Mouse (Mus musculus): ENCODE measurements around the gene Cela2a.

Cela2a gene

GRCm38 (mm10) chr4:141766668-141767352, 59.1 kb downstream of the Cela2a start:
- DNase-seq (ENCODE audit: low read depth, low spot score) = no peak

DNA sequence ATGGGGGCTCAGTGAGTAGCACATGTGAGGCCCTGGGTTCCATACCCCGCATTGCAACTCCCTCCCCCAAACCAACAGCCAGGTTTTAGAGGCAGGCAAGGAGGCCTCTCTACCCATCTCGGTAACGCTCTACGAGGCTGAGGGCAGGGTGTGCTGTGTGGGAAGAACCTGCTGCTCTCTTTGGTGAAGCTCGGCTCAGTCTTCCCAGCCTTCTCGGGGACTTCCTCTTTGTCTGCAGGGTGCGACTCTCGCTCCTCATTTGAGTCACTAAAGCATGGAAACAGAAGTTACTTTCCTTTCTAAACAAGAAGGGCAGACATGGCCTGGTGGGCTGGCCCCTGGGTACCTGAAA, 59.7 kb downstream of the Cela2a start:
- no peak for DNase-seq (ENCODE audit: low read depth, low spot score)

DNA sequence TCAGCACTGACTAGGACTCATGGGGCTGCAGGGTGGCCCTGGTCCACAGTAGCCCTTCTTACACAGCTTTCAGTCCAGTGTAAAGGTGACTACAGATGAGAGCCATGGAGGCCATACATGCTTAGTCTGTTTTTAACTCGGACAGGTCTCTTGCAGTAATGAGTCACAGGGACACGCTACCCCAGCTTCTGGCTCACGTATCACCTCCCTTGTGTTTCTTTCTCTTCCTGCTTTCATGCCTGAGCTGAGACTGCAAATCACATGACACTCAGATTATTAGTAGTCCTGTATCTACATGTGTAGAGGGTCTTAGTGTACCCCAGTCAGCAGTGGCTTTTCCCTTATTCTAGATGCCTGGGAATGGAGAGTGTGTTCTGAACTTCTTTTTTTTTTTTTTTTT, 61.0 kb downstream of the Cela2a start:
- no peak for DNase-seq (ENCODE audit: low read depth, low spot score)

Measured in retina, postnatal 7 days (tissue).